Mouse (Mus musculus): ENCODE results near the gene Cog3. TPM values are rescaled to one million over a fixed set of nuclear protein-coding genes. Genes with fewer than 3 reads are reported as not detected.
A peak's percentile ranks its signal among the peaks of the same experiment; 100 is the strongest.

Gene Cog3
- polyA plus RNA-seq (2015; fragmentation: Nextera tagmentation; extraction: Ambion mirVana), result 6.9 and 8.1 TPM in 2 replicates

DNA sequence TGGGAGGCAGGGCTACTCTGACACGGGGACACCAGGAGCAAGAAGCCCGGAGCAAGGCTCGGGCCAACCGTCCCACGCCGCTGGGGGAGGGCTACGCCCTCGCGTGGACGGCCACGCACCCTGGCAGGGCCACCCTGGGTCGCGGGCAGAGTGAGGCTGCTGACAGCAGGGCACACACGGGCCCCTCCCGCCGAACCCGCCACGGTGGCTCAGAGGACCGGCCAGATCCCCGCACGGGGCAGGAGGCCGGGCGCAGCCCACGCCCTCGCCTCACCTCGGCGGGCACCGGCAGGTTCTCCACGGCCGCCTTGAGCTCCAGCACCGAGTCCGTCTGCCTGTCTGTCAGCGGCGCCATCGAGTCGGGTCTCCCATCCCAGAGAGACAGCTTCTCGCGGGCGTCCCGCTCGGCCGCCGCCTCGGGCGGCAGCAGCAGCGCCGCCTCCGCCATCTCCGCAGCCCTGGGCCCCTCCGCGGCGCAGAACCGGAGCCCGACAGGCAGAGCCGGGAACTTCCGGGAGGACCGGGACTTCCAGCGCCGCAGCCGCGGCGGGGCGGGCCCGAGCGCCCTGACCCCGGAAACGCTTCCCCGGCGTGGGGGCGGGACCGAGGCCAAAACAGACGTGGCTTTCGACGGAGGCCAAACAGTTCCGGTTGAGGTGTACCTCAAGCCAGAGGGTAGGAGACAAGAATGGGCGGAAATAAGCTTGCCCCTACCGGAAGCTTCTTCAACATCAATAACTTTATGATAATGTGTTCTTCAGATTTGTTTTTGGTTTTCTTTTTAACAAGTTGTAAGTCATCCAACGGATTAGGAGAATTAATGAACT, at the start of gene Cog3:
Cog3 (minus strand) TSS at position 527 of the 827 bp plus-strand sequence.
- ATAC-seq (ENCODE audit: low read depth) (peak; percentile 96), DNase-seq (peak; percentile 93)
- Histone ChIP-seq H3K36me3 (no peaks in the 10 kb centered on the region), H3K9me3 (replicated peaks) (no peaks in the 10 kb centered on the region), H3K27ac (peak within 1 kb of the TSS; percentile 92), H3K4me1 (replicated peaks) (peaks cover 46% of the 10 kb centered on the region), H3K4me2 (peak within 1 kb of the TSS; percentile 92), H3K9ac (peak within 1 kb of the TSS; percentile 96), H3K27me3 (peaks cover 4% of the 10 kb centered on the region; the same call in 1 of the 2 replicates), H3K4me3 (replicated peaks) (peak within 1 kb of the TSS; percentile 98)
- under 1% methylated on average over 78 of the region's 78 CpGs for WGBS (ENCODE audit: insufficient replicate concordance)

- Histone ChIP-seq H3K9me3 (replicated peaks) (no peaks in the 10 kb centered on the region), H3K9ac (no peak overlapping the region), H3K4me3 (replicated peaks) (no peak overlapping the region), H3K4me1 (replicated peaks) (no peaks in the 10 kb centered on the region), H3K27me3 (peaks cover 5% of the 10 kb centered on the region), H3K4me2 (no peak overlapping the region), H3K27ac (no peak overlapping the region), H3K36me3 (no peaks in the 10 kb centered on the region)
- WGBS (ENCODE audit: insufficient replicate concordance), result 35% methylated on average over 5 of the region's 5 CpGs
- ATAC-seq (ENCODE audit: low read depth) (no peak), DNase-seq (no peak)
Observed at GRCm38 (mm10) chr14:75797769-75798386, 43.6 kb upstream of the Cog3 start.

DNA sequence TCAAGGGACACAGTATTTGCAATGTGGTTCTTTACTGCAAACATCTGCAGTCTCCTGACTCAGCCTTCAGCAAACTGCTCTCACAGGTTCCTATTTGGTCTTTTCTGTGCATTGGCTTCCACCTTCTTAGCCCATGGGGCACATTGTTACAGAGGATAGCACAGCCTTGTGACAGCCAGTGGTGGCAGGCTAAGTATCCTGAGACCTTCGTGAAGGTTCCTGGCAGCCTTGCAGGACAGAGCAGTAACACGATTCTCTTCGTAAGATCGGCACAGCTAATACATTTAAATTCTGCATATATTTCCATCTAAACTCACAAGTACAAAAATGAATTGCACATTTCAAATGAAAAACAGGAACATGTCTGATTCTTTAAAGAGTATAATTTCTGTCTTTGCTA, 41.6 kb upstream of the Cog3 start:
- 64% methylated on average over 4 of the region's 4 CpGs for WGBS (ENCODE audit: insufficient replicate concordance)
- no peak overlapping the region for H3K9ac ChIP-seq
- H3K36me3 ChIP-seq, result no peaks in the 10 kb centered on the region
- no peak overlapping the region for H3K4me3 ChIP-seq (replicated peaks)
- H3K9me3 ChIP-seq (replicated peaks), result no peaks in the 10 kb centered on the region
- no peak overlapping the region for H3K4me2 ChIP-seq
- H3K27ac ChIP-seq, result no peak overlapping the region
- ATAC-seq (ENCODE audit: low read depth) (no peak), DNase-seq (no peak)
- H3K27me3 ChIP-seq, result peaks cover 3% of the 10 kb centered on the region
- no peaks in the 10 kb centered on the region for H3K4me1 ChIP-seq (replicated peaks)

GRCm38 (mm10) chr14:75794726-75795125, 40.4 kb upstream of the Cog3 start:
- no peak overlapping the region for H3K9ac ChIP-seq
- H3K27ac ChIP-seq, result no peak overlapping the region
- H3K4me2 ChIP-seq, result no peak overlapping the region
- no peak for DNase-seq
- H3K4me3 ChIP-seq (replicated peaks), result no peak overlapping the region
- H3K27me3 ChIP-seq, result peaks cover 3% of the 10 kb centered on the region
- H3K36me3 ChIP-seq, result no peaks in the 10 kb centered on the region
- H3K4me1 ChIP-seq (replicated peaks), result no peaks in the 10 kb centered on the region
- H3K9me3 ChIP-seq (replicated peaks), result no peaks in the 10 kb centered on the region
- WGBS (ENCODE audit: insufficient replicate concordance), result 60% methylated on average over 5 of the region's 5 CpGs
- no peak for ATAC-seq (ENCODE audit: low read depth)

- H3K27ac ChIP-seq, result no peak overlapping the region
- H3K9ac ChIP-seq, result no peak overlapping the region
- no peak for DNase-seq
- 73% methylated on average over 6 of the region's 6 CpGs for WGBS (ENCODE audit: insufficient replicate concordance)
- H3K9me3 ChIP-seq (replicated peaks), result no peaks in the 10 kb centered on the region
- no peak for ATAC-seq (ENCODE audit: low read depth)
- H3K36me3 ChIP-seq, result no peaks in the 10 kb centered on the region
- no peak overlapping the region for H3K4me3 ChIP-seq (replicated peaks)
- peaks cover 3% of the 10 kb centered on the region for H3K27me3 ChIP-seq
- H3K4me1 ChIP-seq (replicated peaks), result no peaks in the 10 kb centered on the region
- no peak overlapping the region for H3K4me2 ChIP-seq
Observed at GRCm38 (mm10) chr14:75794324-75794723, 40.0 kb upstream of the Cog3 start.

DNA sequence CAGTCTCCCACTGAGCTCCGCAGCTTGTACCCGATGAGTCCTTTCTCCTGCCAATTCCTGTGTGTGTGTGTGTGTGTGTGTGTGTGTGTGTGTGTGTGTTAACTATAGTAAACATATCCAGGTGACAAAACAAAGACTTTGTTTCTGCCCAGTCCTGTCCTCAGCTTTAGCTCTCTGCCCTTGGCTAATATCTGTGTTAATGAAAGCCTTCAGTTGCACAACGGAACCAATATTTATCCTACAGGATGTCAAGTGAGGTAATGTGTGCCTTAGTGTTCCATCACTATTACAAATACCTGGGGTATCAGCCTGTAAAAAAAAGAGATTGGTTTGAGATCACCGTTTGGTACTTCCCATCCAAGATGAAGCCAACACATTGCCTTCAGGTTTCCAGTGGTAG, 38.8 kb upstream of the Cog3 start:
- WGBS (ENCODE audit: insufficient replicate concordance), result 75% methylated on average over 4 of the region's 4 CpGs
- Histone ChIP-seq H3K9ac (no peak overlapping the region), H3K27ac (no peak overlapping the region), H3K4me2 (no peak overlapping the region), H3K27me3 (peaks cover 6% of the 10 kb centered on the region), H3K9me3 (replicated peaks) (no peaks in the 10 kb centered on the region), H3K4me1 (replicated peaks) (peaks cover 4% of the 10 kb centered on the region), H3K36me3 (no peaks in the 10 kb centered on the region), H3K4me3 (replicated peaks) (no peak overlapping the region)
- ATAC-seq (ENCODE audit: low read depth) (no peak), DNase-seq (no peak)

DNA sequence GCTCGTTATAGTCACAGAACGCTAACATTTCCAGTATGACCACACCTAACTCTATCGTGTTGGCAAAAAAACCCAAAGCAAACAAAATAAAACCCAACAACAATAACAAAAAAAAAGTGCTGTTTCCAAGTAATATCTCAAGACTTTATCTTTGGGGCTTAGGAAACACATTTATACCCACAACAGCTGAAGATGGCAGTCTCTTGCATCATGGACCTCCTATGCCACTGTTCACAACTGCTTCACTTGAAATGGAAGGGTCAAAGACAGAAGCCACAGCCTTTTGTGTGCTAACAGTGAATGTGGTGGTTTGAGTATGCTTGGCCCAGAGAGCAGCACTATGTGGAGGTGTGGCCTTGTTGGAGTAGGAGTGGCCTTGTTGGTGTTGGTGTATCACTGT, 37.1 kb upstream of the Cog3 start:
- no peak for ATAC-seq (ENCODE audit: low read depth)
- Histone ChIP-seq H3K36me3 (no peaks in the 10 kb centered on the region), H3K4me2 (no peak overlapping the region), H3K4me1 (replicated peaks) (peaks cover 16% of the 10 kb centered on the region), H3K27ac (no peak overlapping the region), H3K27me3 (peaks cover 4% of the 10 kb centered on the region; the same call in 1 of the 2 replicates), H3K4me3 (replicated peaks) (no peak overlapping the region), H3K9me3 (replicated peaks) (no peaks in the 10 kb centered on the region), H3K9ac (no peak overlapping the region)
- 64% methylated on average over 3 of the region's 3 CpGs for WGBS (ENCODE audit: insufficient replicate concordance)
- DNase-seq, result no peak

- Histone ChIP-seq H3K27me3 (peaks cover 4% of the 10 kb centered on the region; the same call in 1 of the 2 replicates), H3K27ac (no peak overlapping the region), H3K9me3 (replicated peaks) (no peaks in the 10 kb centered on the region), H3K4me3 (replicated peaks) (no peak overlapping the region), H3K36me3 (no peaks in the 10 kb centered on the region), H3K4me2 (no peak overlapping the region), H3K4me1 (replicated peaks) (peaks cover 25% of the 10 kb centered on the region), H3K9ac (no peak overlapping the region)
- 55% methylated on average over 3 of the region's 3 CpGs for WGBS (ENCODE audit: insufficient replicate concordance)
- no peak for ATAC-seq (ENCODE audit: low read depth)
- no peak for DNase-seq
Observed at GRCm38 (mm10) chr14:75790411-75790996, 36.2 kb upstream of the Cog3 start.

DNA sequence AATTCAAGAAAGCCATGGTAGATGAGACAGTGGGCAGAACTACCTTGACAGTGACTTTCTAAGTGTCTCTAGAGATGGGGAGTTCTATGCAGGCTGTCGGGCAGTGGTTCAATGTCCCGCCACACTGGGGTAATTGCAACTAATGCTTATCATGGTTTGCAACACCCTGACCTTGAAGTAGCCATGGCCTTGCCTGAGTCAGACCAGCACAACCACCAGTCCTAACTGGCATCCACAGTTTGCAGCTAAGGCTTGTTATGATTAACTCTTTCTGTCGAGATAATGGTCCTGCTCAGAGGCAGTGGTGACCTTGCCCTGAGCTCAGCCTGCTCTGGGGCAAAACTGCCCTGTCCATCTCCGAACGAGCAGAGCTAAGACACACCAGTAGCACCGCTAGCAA, 35.0 kb upstream of the Cog3 start:
- Histone ChIP-seq H3K27ac (no peak overlapping the region), H3K27me3 (0 out of 2 replicates have a peak, but pooled peaks cover 4% of the 10 kb centered on the region), H3K4me1 (replicated peaks) (peaks cover 26% of the 10 kb centered on the region), H3K4me2 (no peak overlapping the region), H3K36me3 (no peaks in the 10 kb centered on the region), H3K9me3 (replicated peaks) (no peaks in the 10 kb centered on the region), H3K4me3 (replicated peaks) (no peak overlapping the region), H3K9ac (no peak overlapping the region)
- DNase-seq, result no peak
- WGBS (ENCODE audit: insufficient replicate concordance), result 62% methylated on average over 6 of the region's 6 CpGs
- ATAC-seq (ENCODE audit: low read depth), result no peak

- DNase-seq (no peak), ATAC-seq (ENCODE audit: low read depth) (no peak)
- Histone ChIP-seq H3K9me3 (replicated peaks) (no peaks in the 10 kb centered on the region), H3K27me3 (0 out of 2 replicates have a peak, but pooled peaks cover 4% of the 10 kb centered on the region), H3K4me2 (peak overlapping the region; percentile 96), H3K4me3 (replicated peaks) (peak overlapping the region; percentile 82), H3K36me3 (no peaks in the 10 kb centered on the region), H3K9ac (peak overlapping the region; percentile 80), H3K4me1 (replicated peaks) (peaks cover 26% of the 10 kb centered on the region), H3K27ac (no peak overlapping the region)
- 18% methylated on average over 7 of the region's 7 CpGs for WGBS (ENCODE audit: insufficient replicate concordance)
Observed at GRCm38 (mm10) chr14:75787794-75788175, 33.5 kb upstream of the Cog3 start.

Measured in liver, embryonic 13.5 days (tissue).